Mouse (Mus musculus) retina, embryonic 14.5 days (tissue): ENCODE results near the gene Pfdn5.
A peak's percentile ranks its signal among the peaks of the same experiment; 100 is the strongest.

Experiments used
- DNase-seq: peaks from one replicate; pipeline ENCODE4 v3.0.0-alpha.2; 2015; ENCODE audit warnings: low spot score

The Pfdn5 gene

GRCm38 (mm10) chr15:102326022-102326576, at the start of gene Pfdn5:
Gene Pfdn5, plus strand, starts transcription at chr15:102326116.
- peak; percentile 92 for DNase-seq

- DNase-seq = no peak
Observed at GRCm38 (mm10) chr15:102278726-102279091, 47.2 kb upstream of the Pfdn5 start.

DNA sequence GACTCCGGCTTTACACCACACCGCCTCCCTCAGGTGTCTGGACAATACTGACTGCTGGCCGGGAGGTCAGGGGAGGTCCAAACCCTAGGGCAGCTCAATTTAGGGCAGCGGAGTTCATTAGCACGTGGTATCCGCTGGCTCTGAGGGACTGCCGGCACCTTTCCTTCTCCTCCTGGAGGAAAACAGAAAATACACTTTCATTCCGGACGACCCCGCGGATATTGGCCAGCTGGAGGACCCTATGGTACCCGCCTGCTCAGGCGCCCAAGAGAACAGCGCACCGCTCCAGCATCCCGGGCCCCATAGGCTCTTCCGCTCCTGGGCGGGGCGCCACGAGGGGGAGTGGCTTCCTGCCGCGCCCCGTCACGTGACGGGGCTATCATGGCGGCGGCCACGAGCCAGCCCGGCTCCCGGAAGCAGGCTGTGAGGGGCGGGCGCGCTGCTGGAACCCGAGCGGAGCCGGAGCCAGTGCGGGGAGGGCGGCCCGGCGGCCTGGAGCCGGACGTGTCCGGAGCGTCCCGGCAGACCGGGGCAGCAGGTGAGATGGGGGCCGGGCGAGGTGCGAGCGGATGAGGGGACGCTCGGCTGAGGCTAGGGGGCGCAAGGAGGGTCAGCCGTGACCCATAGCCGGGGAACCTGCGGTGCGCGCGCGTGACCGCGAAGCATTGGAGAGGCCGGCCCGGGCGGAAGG, 46.7 kb upstream of the Pfdn5 start, which contains the start of gene Mfsd5:
Gene Mfsd5, plus strand, starts transcription at position 363 of the 691 bp plus-strand sequence.
- DNase-seq = peak; percentile 94

- DNase-seq = no peak
Observed at GRCm38 (mm10) chr15:102279783-102280520, 46.0 kb upstream of the Pfdn5 start.

- no peak for DNase-seq
Observed at GRCm38 (mm10) chr15:102280623-102281022, 45.3 kb upstream of the Pfdn5 start.

DNA sequence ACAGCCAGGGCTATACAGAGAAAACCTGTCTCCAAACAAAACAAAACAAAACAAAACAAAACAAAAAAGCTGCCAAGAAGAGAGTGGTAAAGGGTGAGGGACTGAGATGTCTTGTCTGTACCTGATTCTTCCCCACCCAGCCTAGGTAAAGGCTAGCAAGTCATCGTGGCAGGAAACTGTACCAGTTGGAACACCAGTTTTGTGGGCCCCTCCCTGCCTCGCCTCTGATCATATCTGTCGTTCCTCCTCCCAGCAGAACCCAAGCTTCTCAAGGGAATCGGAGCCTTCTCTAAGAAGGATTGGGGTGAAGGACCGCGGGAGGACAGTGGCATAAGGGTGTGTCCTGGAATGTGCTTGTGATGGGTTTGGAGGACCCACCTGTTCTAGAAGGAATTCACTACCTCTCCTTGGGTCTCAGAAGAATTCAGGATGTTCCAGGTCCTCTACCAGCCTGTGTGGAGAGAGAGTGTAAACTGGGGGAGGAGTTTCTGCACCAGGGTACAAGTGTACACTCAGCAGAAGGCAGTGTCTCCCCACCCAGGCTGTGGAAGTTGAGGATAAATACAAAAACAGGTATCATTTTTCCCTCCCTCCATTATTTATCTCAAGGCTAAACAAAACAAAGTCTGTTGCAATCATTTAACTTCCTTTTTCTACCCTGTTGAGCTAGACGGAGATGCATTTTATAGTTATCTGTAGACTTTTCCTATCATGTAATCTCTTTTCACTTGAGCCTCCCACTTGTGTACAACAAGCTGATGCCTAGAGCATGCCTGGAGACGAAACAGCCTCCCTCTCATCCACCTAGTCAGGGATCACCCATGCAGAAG, 43.2 kb upstream of the Pfdn5 start:
- DNase-seq = no peak

DNA sequence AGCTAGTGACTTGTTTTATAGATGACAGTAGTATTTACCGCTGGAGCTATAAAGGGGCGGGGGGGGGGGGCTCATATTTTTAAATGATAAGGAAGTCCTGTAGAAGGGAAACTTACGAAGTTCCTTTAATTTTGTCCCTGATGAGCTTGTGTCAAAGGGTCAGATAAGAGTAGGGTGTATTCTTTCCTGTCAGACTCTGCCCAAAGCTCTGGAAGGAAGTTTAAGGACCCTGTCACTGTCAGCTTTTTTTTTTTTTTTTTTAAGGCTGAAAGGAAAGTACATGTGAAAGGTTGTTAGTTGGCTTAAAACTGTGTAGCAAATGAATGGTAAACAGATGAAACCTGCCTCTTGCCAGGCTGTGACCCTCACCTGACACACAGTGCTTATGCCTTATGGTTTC, 42.3 kb upstream of the Pfdn5 start:
- no peak for DNase-seq

DNA sequence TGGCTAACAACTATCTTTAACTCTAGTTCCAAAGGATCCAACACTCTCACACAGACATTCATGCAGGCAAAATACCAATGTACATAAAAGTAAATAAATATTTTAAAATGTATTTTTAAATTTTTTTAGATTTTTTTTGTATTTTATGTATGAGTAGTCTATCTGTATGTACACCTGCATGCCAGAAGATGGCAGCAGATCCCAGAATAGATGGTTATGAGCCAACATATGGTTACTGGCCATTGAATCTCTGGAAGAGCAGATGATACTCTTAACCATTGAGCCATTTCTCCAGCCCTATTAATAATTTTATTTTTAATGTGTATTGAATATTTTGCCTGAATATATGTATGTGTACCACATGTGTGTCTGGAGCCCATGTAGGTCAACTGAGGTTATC, 38.5 kb upstream of the Pfdn5 start:
- peak; percentile 62 for DNase-seq

- DNase-seq = peak; percentile 98
Observed at GRCm38 (mm10) chr15:102295633-102296367, 30.1 kb upstream of the Pfdn5 start, which contains the start of gene Espl1. Gene Espl1, plus strand, starts transcription at chr15:102296266.

DNA sequence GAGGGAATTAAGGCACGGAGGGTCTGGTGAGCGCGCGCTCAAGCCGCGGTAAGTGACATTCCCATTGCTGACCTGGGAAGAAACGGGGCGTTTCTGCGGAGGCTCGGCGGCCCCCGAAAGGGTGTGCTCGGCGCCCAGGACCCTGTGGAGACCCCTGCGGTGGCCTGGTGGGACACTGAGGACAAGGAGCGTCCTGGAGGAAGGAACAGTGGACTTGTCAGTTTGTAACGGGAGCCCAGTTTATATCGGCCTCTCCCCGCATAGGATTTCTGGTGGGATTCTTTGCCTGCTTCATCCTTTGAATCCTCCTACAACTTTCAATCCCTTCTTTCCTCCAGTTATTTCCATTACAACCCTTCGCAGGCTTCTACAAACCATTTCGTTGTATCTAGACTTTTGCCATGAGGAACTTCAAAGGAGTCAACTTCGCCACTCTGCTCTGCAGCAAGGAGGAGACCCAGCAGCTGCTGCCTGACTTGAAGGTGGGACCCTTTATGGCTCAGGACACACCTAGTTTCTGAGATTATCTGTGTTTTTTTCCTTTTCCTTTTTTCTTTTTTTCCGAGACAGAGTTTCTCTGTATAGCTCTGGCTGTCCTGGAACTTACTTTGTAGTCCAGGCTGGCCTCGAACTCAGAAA, 29.4 kb upstream of the Pfdn5 start:
- no peak for DNase-seq

GRCm38 (mm10) chr15:102302542-102302941, 23.4 kb upstream of the Pfdn5 start:
- DNase-seq = no peak

GRCm38 (mm10) chr15:102308717-102309116, 17.2 kb upstream of the Pfdn5 start:
- DNase-seq = no peak

DNA sequence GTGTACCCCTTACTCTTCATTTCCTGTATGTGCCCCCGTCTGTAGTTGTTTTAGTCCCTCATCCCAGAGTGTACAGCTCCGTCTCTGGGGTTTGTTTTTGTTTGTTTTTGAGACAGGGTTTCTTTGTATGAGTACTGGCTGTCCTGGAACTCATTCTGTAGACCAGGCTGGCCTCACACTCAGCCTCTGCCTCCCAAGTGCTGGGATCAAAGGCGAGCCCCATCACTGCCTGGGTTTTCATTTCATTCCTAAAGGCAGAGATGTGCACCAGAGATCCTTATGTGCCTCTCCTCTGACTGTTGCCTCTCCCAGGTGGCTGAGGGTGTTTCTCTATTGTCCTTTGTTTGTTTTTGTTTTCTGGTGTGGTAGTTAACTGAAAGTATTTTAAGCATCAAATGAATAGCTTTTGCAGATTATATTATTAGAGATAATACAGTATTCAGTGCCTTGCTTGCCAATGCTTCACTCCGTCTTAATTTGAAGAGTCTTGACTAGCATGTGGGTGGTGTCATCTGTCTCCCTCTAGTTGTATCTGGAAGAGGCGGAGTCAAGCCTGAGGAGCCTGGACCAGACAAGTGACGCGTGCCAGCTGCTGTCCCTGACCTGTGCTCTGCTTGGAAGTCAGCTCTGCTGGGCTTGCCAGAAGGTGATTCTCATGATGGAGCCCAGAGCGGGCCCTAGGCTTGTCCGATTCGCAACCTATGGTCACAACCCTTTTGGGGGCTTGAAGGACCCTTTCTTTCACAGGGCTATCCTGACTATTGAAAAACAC, 15.7 kb upstream of the Pfdn5 start:
- no peak for DNase-seq

GRCm38 (mm10) chr15:102311489-102311888, 14.4 kb upstream of the Pfdn5 start:
- no peak for DNase-seq

GRCm38 (mm10) chr15:102315292-102315691, 10.6 kb upstream of the Pfdn5 start:
- DNase-seq = no peak

- DNase-seq = peak; percentile 76
Observed at GRCm38 (mm10) chr15:102316263-102316662, 9.7 kb upstream of the Pfdn5 start.

DNA sequence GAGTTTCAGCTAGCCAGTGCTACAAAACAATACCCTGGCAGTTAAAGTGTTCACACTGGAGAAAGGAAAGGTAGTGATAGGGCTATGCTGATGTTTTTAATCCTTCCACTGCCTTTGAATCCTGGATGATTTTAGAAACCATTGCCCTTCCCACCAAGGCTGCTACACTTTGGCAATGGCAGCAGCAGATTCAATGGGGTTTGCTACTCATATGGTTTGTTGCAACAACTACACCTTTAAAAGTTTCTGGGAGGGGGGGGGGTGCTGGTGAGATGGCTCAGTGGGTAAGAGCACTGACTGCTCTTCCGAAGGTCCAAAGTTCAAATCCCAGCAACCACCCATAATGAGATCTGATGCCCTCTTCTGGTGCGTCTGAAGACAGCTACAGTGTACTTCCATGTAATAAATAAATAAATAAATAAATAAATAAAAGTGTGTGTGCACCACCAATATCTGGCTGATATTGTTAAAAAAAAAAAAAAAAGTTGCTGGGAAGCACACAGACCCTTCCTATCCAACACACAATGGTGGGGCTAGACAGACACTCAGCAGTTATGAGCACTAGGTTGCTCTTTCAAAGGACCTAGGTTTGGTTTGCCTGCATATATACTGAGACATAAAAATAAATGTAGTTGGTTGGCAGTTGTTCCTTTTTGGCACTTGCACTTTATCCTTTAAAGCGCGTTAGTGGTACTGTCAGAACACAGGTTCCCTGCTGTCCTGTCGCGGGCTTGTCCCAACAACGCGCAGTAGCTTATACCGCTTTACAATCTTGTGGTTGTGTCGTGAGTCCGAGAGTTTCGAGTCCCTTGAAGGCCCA, 1.1 kb upstream of the Pfdn5 start:
- DNase-seq = peak; percentile 26

- no peak for DNase-seq
Observed at GRCm38 (mm10) chr15:102326892-102327291, 976 bp downstream of the Pfdn5 start.

DNA sequence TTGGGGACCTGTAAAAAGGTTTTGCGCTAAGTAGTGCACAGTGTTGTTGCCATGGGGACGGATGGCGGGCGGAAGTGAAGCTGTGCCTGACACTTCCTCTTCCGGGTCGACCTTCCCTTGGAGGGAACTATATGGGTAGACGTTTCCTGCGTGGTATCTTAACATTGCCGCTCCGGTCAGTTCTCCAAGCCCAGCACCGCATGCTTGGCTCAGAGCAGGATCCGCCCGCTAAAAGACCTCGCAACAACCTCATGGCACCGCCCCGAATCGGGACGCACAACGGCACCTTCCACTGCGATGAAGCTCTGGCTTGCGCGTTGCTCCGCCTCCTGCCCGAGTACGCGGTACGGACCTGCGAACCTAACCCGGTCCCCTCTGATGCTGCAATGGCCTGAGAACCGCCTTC, 5.7 kb downstream of the Pfdn5 start, which contains the start of gene Myg1:
Gene Myg1, plus strand, starts transcription at position 100 of the 406 bp plus-strand sequence.
- peak; percentile 89 for DNase-seq
